Mouse (Mus musculus): Measurements from ENCODE around the gene Tead3.

The Tead3 gene

DNA sequence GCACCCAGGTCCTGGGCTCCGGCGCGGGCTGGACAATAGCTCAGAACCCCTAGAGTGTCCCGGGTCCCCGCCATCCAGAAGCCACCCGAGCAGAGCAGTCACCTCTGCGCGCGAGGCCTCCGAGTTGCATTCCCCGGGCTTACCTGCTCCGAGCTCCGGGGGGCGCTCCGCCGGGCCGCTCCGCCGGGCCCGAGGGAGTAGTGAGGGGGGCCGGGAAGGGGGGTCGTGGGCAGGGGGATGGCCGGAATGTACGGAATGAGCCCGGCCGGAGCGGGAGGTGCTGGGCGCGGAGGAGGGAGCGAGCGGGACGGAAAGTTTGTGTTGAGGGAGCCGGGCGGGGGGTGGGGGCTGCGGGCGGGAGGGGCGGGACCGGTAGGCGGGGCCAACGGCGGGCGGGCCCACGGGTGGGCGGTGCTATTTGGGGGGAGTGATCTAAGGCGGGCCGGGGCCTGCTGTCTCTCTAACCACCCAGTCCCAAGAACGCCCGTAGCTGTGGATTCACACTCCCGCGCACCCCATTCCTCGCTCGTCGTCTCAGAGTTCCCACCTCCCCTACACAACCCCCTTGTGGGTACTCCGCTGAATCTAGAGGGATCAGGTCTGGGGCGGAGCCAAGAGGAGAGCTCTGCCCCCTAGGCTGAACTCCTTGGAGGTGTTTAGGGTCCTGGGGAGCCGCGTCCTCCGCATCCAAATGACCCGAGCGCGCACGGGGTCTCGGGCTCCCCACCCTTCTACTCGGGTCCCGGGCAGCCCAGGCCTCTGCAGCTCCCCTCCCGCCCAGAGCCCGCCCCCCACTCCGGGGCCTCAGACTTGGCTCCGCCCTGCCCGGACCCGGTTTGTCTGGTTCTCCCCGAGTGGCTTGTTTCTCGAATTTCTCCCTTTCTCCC lies at the start of gene Tead3:
Gene Tead3 (minus strand): TSS at position 352 of the 887 bp plus-strand sequence.
- in situ Hi-C loops (cut with MboI, MseI), result no loop called here

GRCm38 (mm10) chr17:28394994-28395393 lies 44.4 kb upstream of the Tead3 start:
- in situ Hi-C loops (cut with MboI, MseI), result no loop called here

GRCm38 (mm10) chr17:28394051-28394765 lies 43.6 kb upstream of the Tead3 start:
- in situ Hi-C loops (cut with MboI, MseI), result no loop called here

- in situ Hi-C loops (cut with MboI, MseI), result no loop called here
These were observed 41.2 kb upstream of the Tead3 start for GRCm38 (mm10) chr17:28391568-28392432.

GRCm38 (mm10) chr17:28388534-28388933 lies 37.9 kb upstream of the Tead3 start:
- in situ Hi-C loops (cut with MboI, MseI), result loop anchor here (10.0 kb wide), 1 partner anchor 136 kb away; no protein-coding TSS in a partner anchor

GRCm38 (mm10) chr17:28386150-28386905 lies 35.7 kb upstream of the Tead3 start:
- in situ Hi-C loops (cut with MboI, MseI), result loop anchor here (10.0 kb wide), 1 partner anchor 138 kb away; no protein-coding TSS in a partner anchor

DNA sequence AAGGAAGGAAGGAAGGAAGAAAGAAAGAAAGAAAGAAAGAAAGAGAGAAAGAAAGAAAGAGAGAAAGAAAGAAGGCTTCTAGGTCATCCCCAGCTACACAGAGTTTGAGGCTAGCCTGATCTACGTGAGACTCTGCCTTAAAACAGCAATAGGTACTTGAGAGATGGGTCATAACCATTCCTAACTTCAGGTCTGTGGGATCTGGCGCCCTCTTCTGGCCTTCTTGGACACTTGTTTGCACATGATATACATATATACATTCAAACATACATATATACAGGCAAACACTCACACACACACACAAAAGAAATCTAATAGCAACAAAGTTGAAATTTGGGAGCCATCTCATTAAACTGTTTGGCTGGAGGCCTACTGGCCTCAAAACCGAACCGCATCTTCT lies 33.7 kb upstream of the Tead3 start:
- in situ Hi-C loops (cut with MboI, MseI), result loop anchor here (10.0 kb wide), 1 partner anchor 141 kb away; no protein-coding TSS in a partner anchor

GRCm38 (mm10) chr17:28380255-28380654 lies 29.6 kb upstream of the Tead3 start:
- in situ Hi-C loops (cut with MboI, MseI), result loop anchor here (10.0 kb wide), 1 partner anchor 145 kb away; no protein-coding TSS in a partner anchor

GRCm38 (mm10) chr17:28375592-28376061 lies 25.0 kb upstream of the Tead3 start:
- in situ Hi-C loops (cut with MboI, MseI), result no loop called here

DNA sequence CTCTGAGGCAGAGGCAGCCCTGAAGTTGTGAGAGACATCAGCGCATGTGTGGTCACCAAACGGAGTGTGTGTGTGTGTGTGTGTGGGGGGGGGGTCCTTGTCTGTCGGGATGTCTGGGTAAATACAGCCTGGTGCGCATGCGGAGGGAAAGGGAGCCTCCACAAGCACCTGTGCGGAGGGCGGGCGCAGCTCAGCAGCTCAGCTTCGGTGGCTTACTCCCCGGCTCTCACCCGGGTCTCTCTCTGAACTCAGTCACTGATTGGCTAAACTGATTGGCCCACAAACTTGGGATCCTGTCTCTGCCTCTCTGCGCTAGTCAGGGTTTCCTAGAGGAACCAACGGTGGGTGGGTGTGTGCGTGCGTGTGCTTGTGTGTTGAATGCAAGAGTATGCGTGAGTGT lies 23.9 kb upstream of the Tead3 start:
- in situ Hi-C loops (cut with MboI, MseI), result no loop called here

DNA sequence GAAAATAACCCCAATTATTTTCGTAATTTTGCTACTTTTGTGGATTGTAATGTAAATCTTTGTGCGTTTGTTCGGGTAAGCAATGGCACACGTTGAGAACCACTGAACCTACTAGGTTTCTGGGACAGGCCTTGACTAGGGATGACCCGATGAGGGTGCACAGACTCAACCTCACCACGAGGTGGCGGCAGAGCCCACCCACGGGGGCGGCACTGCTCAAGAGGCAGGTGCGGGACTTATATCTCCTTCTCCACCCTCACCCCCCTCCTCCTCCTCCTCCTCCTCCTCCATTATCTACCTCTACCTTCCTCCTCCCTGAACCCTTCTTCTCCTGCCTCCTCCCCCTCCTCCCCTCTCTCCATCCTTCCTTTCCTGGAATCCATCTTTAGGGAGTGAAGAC lies 23.2 kb upstream of the Tead3 start:
- in situ Hi-C loops (cut with MboI, MseI), result no loop called here

- in situ Hi-C loops (cut with MboI, MseI), result no loop called here
These were observed 21.3 kb upstream of the Tead3 start for GRCm38 (mm10) chr17:28371941-28372340.

DNA sequence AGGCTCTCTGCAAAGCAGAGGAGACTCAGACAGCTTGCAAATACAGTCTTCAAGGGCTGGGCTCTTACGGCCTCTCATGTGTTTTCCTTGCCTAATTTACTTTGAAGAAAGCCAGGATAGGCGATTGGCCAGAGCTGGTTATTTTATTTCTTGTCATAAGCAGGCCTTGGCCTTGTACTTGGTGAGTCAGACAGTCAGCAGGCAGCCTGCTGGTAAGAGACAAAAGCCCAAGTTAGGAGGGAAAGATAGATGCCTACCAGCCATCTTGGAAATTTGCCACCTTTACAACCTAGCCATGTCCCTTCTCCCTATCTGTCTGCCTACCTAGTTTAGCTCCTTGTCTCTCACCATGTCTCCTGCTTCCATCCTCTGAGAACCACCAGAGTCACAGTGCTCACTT lies 20.7 kb upstream of the Tead3 start:
- in situ Hi-C loops (cut with MboI, MseI), result no loop called here

DNA sequence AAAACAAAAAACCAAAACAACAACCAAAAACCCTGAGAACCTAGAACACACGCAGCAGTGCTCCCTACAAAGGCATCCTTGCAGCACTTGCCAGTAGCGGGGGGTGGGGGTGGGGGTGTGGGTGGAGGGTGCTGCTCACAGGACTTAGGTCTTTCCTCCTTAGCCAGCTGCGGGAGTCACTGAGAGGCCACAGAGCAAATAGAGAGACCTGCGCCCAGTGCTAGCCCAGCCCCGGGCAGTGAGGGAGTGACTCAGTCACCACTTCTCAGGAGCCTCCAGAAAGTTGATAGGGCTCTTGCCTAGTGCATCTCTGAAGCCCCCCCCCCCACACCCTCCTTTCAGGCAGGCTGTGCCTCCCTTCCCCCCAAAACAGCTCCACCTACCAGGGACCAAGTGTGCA lies 18.4 kb upstream of the Tead3 start:
- in situ Hi-C loops (cut with MboI, MseI), result no loop called here

DNA sequence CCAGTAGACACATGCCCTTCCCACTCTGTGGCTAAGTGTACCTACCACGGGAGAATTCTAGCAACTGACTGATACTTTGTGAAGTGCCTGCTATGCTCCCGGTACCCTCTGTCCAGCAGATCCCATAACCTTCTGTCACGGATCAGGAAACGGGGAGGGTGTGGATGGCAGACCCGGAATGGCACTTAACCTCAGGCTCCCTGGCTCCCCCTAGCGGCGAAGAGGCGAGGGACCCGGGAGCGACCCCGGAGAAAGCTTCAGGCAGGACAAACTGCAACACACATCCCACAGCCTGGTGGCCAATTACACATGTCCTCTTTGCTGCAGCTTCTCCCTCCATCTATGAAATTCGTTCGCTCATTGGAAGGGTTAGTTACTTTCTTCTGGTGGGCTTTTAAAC lies 17.8 kb upstream of the Tead3 start:
- in situ Hi-C loops (cut with MboI, MseI), result no loop called here

DNA sequence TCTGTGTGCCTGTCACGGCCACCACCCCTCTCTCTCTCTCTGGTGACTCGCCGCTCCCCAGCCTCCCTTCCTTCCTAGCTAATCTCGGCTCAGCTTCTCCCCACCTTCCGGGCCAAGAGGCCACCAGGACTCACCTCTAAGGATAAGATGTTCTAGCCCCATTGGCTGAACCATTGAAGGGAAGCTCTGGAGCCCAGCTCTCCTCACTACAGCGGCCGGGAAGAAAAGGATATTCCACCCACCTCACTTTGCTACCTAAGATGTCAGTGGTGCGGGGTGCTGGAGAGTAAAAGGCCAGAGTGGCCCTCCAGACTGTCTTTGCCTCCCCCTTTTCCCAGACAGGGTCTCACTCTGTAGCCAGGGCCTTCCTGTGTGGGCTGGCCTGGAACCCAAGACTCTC lies 14.5 kb upstream of the Tead3 start, which contains the start of gene Tulp1:
Gene Tulp1 (minus strand): TSS at position 101 of the 400 bp plus-strand sequence.
- in situ Hi-C loops (cut with MboI, MseI), result no loop called here

DNA sequence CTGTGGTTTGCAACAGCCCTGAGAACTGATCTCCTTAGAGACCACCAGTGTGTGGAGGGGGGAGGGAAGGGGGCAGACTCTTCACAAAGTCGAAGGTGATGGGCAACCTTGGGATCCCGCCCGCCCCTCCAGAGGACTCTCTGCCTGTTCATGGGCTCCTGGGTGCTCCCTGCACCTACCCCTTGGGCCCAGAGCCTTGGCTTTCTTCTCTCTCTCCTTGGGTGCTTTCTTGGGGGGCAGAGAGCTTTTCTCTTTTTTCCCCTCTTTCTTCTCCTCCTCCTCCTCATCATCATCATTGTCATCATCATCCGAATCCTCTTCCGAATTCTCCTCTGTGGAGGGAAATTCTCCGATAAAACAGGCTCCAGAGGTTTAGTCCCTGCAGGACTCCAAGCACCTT lies 12.9 kb upstream of the Tead3 start:
- in situ Hi-C loops (cut with MboI, MseI), result no loop called here

DNA sequence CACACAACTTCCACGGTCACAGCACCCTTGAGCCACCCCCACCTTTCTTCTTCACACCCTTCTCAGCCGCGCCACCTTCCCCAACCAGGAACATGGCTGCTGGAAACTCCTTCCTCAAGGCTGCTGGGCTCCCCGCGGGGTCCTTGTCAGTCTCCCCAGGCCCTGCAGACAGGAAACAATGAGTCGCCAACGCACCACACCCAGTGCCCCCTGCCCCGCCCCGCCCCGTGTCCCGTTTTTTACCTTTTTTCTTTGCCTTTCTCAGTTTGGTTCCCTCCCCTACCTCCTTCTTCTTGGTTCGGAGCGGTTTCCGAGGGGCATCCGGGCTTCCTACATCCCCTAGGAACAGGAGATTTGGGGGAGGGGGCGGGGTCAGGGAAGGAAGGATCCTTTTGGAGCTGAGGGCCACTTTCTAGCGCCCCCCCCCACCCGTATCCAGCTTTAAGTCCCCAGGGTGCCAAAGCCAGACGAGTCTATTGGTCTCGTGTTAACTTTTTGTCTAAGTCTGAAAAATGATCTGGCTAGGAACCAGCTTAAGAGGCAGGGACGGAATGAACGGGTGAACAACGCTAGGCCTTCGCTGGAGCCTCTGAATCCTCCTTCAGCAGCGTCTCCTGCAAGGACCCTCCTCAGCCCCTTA lies 12.2 kb upstream of the Tead3 start:
- in situ Hi-C loops (cut with MboI, MseI), result no loop called here

GRCm38 (mm10) chr17:28361921-28362652 lies 11.5 kb upstream of the Tead3 start:
- in situ Hi-C loops (cut with MboI, MseI), result no loop called here

Measured in regulatory T cell (primary cell).